Mouse (Mus musculus) T-helper 1 cell (primary cell): ENCODE data around the gene Sema3a.
"Not testable (repeated sequence)": the region's sequence is repeated elsewhere in the genome, so short reads cannot be mapped to it uniquely, and the experiment has no call there.

Source experiments
- in situ Hi-C: fragments of 300-600 bp; cut with MboI, MseI; formaldehyde crosslinking; loops from one replicate; pipeline ENCODE4 v1.15.1; 2025; ENCODE audit warnings: high pct_unique_total_duplicates

Gene Sema3a

DNA sequence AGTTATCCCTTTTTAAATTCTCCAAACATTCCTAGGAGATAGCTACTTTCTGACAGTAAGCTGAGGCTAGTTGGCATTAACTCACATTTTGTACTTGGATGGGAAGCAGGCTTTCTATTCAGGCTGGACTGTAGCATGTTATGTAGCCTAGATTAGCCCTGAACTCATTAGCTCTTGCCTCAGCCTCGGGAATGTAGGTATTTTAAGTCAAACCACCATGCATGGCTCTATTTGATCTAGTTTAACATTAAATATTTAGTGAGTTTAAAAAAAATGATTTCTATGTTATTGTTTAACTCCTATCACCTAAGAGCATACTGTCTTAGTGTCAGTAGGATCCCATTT is 423.0 kb downstream of the Sema3a start:
- in situ Hi-C loops: no loop called here

DNA sequence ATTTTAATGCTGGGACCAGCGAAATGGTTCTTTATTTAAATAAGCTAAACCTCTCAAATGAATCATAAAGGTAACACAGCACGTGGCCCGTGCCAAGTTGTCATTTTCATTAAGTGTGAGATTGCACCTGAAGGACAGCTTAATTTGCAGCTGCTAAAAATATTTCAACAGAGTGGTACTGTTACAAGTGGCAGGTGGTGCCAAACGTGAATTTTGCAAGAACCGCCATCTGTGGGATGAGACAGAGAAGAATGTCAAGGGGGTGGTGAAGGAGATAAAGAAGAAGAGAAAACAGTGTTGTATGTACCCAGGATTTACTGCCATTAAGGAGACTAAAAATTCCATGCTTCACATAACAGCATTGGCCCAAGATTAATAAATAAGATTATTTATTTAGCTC is 423.9 kb downstream of the Sema3a start:
- in situ Hi-C loops: no loop called here

DNA sequence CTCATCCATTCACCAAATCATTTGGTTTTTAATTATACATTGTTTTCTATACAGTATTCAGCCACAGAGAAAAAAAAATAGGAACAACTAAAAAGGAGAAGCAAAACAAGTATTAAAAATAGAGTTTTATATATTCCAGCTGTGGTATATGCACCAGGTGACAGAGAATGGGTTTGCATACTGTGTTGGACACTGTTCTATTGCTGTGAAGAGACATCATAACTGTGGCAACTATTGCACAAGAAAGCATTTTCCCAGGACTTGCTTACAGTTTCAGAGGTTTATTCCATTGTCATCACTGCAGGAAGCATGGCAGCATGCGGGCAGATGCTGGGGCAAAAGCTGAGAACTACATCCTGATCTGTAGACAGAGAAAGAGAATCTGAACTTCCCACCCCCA is 425.7 kb downstream of the Sema3a start:
- in situ Hi-C loops: no loop called here

- in situ Hi-C loops: no loop called here
These were observed 432.0 kb downstream of the Sema3a start for GRCm38 (mm10) chr5:13557257-13557656.

GRCm38 (mm10) chr5:13573867-13574266 is 448.7 kb downstream of the Sema3a start:
- in situ Hi-C loops: no loop called here

GRCm38 (mm10) chr5:13579123-13579522 is 453.9 kb downstream of the Sema3a start:
- in situ Hi-C loops: no loop called here

GRCm38 (mm10) chr5:13585559-13586207 is 460.5 kb downstream of the Sema3a start:
- in situ Hi-C loops: no loop called here

DNA sequence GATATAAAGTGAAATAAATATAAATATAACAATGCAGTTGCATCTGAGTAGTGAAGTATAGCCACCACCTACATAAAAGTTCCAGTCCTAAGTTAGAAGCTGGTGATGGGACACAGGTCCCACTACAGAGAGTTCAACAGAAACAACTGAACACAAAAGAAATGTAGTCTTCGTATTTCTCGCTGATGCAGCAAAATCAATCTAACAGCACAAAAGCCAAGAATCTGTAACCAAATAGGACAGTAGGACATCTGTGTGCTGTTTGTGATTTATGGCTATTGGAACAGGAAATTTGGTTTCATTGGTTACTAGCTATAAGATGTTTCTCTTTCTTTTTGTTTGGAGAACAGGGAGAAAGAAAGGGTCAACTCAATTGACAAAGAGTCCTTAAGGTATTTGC is 469.2 kb downstream of the Sema3a start:
- in situ Hi-C loops: no loop called here

DNA sequence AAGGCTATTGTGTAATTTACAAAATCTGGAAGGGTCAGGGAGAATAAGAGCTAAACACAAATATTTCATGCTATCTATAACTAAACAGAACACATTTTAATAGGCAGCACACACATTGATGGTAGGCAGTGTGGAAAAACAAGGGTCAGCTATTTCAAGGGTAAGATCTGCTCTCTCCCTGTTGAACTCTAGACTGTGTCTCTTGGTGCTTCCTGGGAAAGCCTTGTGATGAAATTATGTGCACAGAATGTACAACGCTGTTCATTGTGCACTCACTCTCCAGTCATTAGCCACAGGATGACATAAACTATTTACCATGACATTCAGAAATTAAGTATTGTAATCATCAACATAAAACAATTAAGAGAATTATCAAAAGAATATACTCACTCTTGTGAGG is 486.4 kb downstream of the Sema3a start:
- in situ Hi-C loops: no loop called here

GRCm38 (mm10) chr5:13612088-13612487 is 486.9 kb downstream of the Sema3a start:
- in situ Hi-C loops: no loop called here

DNA sequence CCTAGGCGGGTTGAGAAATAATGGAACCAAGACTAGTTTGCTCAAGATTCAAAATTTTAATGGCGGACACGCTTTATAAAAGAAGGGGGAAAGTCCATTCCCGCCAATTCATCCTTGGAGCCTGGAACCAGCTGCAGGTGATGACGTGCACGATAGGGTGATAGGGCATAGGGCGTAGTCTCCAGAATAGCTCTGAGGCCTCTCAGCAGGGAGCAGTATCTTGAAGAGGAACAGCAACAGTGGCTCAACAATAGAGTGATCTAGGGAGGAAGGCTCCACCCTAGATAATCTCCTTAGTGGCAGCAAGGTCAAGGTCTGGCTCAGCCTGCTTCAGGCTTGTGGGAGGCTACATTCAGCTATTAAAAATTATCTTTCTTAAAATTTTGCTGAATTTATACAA is 489.4 kb downstream of the Sema3a start:
- in situ Hi-C loops: not testable (repeated sequence)

- in situ Hi-C loops: no loop called here
These were observed 490.7 kb downstream of the Sema3a start for GRCm38 (mm10) chr5:13615907-13616306.

DNA sequence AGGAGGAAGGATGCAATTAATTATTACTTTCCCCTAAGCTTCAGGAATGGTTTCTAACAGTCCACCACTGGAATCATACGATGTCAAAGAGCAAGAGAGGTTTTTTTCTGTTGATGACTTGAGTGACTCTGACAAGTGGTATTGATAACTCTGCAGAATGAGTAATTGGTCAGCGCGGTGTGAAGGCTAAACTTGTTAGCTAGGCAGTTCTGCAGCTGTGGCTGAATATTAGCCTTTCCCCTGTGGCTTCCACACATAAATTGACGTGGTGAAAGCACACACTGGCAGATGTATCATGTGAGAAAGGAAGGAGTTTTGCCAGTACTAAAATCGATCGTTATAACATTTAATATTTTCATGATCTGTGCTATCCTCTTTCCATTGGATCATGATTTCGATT is 497.4 kb downstream of the Sema3a start:
- in situ Hi-C loops: no loop called here

DNA sequence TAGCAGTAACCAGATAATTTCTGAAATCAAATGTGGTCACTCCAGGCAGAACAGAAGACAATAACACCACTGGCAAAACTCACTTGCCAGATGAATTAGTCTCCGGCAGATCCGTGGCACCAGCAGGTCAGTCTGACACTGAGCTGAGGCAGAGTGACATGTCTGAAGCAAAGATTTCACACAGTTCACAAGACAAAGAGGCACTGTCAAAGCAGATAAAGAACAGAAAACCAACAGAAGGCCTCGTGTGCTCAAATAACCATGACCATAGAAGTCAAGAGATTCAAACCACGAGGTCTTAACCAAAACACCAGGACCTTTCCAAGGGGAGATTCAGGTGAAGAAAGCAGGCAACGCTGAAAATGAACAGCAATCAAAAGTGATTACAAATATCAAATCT is 499.5 kb downstream of the Sema3a start:
- in situ Hi-C loops: loop anchor here (25.0 kb wide), 1 partner anchor 1587 kb away; no protein-coding TSS in a partner anchor

- in situ Hi-C loops: loop anchor here (25.0 kb wide), 1 partner anchor 1589 kb away; no protein-coding TSS in a partner anchor
These were observed 500.9 kb downstream of the Sema3a start for GRCm38 (mm10) chr5:13626093-13626492.

DNA sequence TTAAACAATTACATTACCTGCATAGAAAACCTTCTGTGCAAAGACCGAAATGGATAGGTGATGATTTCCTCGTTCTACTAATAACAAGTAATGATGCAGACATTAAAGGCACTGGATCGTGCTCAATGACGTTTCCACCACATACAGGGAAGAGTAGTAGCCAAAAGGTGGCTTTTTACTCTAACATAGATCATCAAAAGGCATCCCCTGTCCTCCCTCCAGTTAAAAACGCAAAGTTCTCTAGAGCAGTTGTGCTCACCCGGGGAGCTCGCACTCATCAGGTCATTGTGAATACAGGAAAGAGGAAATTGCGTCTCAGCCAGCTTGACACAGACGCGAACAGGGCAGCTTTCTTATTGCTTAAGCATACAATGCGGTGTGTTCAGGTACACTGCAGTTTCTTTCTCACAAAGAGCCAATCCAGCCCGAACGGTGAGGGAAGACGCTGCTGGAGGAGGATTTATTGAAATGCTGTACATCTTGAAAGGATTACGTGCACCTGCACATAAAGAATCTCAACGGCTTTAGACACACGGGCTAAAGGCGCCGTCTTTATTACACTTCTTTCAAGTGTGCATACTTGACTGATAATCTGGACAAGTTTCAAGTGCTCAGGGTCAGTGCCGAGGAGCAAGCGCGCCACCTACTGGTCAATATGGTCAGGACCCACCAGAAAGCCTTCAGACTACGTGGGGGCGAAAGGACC is 503.5 kb downstream of the Sema3a start:
- in situ Hi-C loops: loop anchor here (25.0 kb wide), 1 partner anchor 1591 kb away; no protein-coding TSS in a partner anchor

DNA sequence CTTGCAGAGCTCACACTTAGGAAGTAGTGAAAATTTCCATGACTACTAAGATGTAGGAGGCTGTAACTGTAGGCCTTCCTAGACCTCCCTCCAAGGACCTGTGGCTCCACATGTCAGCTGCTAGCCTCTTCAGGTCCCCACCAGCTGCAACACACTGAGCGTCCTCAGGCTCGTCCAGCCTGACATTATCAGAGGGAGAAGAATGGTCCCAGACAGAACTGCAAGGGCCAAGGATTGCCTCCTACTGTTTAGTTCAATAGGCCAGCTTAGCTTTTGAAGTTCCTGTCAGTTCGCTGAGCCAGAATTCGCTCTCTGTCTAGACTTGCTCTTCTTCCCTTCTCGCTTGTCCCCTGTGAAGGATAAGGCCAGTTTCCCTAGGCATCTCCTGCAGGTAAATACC is 504.7 kb downstream of the Sema3a start:
- in situ Hi-C loops: loop anchor here (25.0 kb wide), 1 partner anchor 1593 kb away; no protein-coding TSS in a partner anchor

DNA sequence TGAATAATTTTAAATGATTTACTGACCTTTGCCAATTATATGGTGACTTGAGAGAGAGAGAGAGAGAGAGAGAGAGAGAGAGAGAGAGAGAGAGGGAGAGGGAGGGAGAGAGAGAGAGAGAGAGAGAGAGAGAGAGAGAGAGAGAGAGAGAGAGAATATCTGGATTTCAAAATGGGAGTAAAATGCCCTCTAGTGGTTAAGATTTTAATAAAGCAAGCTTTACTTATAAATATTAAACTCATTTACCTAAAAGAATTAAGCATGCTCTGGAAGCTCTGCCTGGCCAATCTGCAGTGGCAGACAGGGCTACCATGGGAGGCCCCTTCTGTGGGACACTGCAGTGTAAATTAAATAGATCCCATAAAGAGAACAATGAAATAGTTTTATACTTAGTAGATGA is 505.5 kb downstream of the Sema3a start:
- in situ Hi-C loops: loop anchor here (25.0 kb wide), 1 partner anchor 1593 kb away; no protein-coding TSS in a partner anchor

DNA sequence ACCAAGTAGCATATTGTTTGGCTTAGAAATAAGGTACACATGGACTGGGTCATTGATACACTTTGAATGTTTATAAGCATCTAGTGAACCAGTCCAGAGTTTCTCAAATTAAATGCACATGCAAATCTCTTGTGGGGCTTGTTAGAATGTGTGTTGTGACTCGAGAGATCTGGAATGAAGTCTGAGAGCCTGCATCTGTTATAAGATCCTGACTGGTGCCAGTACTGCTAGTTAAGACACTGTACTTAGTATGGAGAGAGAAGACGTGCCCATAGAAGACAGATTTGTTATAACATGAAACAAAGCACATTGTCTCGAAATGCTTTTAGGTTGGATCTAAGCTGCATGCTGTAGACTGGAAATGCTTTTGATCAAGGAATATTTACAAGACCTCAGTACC is 511.0 kb downstream of the Sema3a start:
- in situ Hi-C loops: loop anchor here (5.0 to 25.0 kb wide), 2 partner anchors 1064 to 1599 kb away; no protein-coding TSS in a partner anchor
